Mouse (Mus musculus) cerebellum, adult 18-20 months (tissue): ENCODE data around the gene Syce1l.

ENCODE experiments used
- DNase-seq, 2 experiments: peaks; one replicate each; pipeline ENCODE4 v3.0.0; 2021

The Syce1l gene

GRCm38 (mm10) chr8:113642926-113643325 lies at the start of gene Syce1l:
Gene Syce1l, plus strand, starts transcription at chr8:113643213.
- DNase-seq: no peak

GRCm38 (mm10) chr8:113598401-113598800 lies 44.6 kb upstream of the Syce1l start:
- DNase-seq: no peak

GRCm38 (mm10) chr8:113632634-113633033 lies 10.4 kb upstream of the Syce1l start:
- peak; percentile 59 to 68 for DNase-seq

- peak; percentile 11 to 28 for DNase-seq
Observed at GRCm38 (mm10) chr8:113634161-113634560, 8.9 kb upstream of the Syce1l start.

GRCm38 (mm10) chr8:113634670-113635591 lies 8.1 kb upstream of the Syce1l start, which contains the start of gene Mon1b:
Gene Mon1b, plus strand, starts transcription at chr8:113635587.
- DNase-seq: peak; percentile 97 to 100

GRCm38 (mm10) chr8:113635592-113636279 lies 7.3 kb upstream of the Syce1l start:
- DNase-seq: no peak

GRCm38 (mm10) chr8:113636280-113636628 lies 6.8 kb upstream of the Syce1l start:
- DNase-seq: peak in 1 of 2 experiments; percentile 14

GRCm38 (mm10) chr8:113640357-113640756 lies 2.7 kb upstream of the Syce1l start:
- no peak for DNase-seq

GRCm38 (mm10) chr8:113643479-113644210 lies 632 bp downstream of the Syce1l start:
- DNase-seq: no peak

- DNase-seq: no peak
Observed at GRCm38 (mm10) chr8:113645220-113645619, 2.2 kb downstream of the Syce1l start.

- DNase-seq: no peak
Observed at GRCm38 (mm10) chr8:113652450-113652849, 9.4 kb downstream of the Syce1l start.

GRCm38 (mm10) chr8:113653151-113653550 lies 10.1 kb downstream of the Syce1l start:
- no peak for DNase-seq

- no peak for DNase-seq
Observed at GRCm38 (mm10) chr8:113656154-113656553, 13.1 kb downstream of the Syce1l start.

GRCm38 (mm10) chr8:113656681-113657298 lies 13.8 kb downstream of the Syce1l start:
- DNase-seq: no peak

GRCm38 (mm10) chr8:113660128-113660527 lies 17.1 kb downstream of the Syce1l start:
- no peak for DNase-seq

GRCm38 (mm10) chr8:113664544-113664943 lies 21.5 kb downstream of the Syce1l start:
- peak; percentile 81 to 82 for DNase-seq

GRCm38 (mm10) chr8:113665036-113665435 lies 22.0 kb downstream of the Syce1l start:
- no peak for DNase-seq

GRCm38 (mm10) chr8:113665951-113666350 lies 22.9 kb downstream of the Syce1l start:
- no peak for DNase-seq

GRCm38 (mm10) chr8:113666714-113667432 lies 23.9 kb downstream of the Syce1l start:
- no peak for DNase-seq

- DNase-seq: no peak
Observed at GRCm38 (mm10) chr8:113669924-113670323, 26.9 kb downstream of the Syce1l start.

GRCm38 (mm10) chr8:113672599-113673255 lies 29.7 kb downstream of the Syce1l start:
- DNase-seq: peak; percentile 13 to 15
